Mouse (Mus musculus): ENCODE data around the gene Pcnx3. TPM values are rescaled to one million over a fixed set of nuclear protein-coding genes. Genes with fewer than 3 reads are reported as not detected.
A peak's percentile ranks its signal among the peaks of the same experiment; 100 is the strongest.

Gene Pcnx3
- 26.8 and 27.1 TPM in 2 replicates for polyA plus RNA-seq (2016; fragmentation: Nextera tagmentation; extraction: Ambion mirVana)

GRCm38 (mm10) chr19:5688200-5689087 lies at the start of gene Pcnx3, which contains the start of gene Map3k11:
Gene Pcnx3, minus strand, starts transcription at chr19:5688908.
Gene Map3k11, plus strand, starts transcription at chr19:5688742.
- peaks cover 55% of the 10 kb centered on the region for H3K4me1 ChIP-seq
- DNase-seq (ENCODE audit: extremely low spot score, low spot score): peak; percentile 98
- WGBS: under 1% methylated on average over 69 of the region's 69 CpGs
- H3K27ac ChIP-seq: peak within 1 kb of the TSS; percentile 89
- H3K27me3 ChIP-seq (ENCODE audit: poor library complexity, severe bottlenecking): no peaks in the 10 kb centered on the region
- H3K36me3 ChIP-seq (replicated peaks): peaks cover 72% of the 10 kb centered on the region
- H3K9me3 ChIP-seq: no peaks in the 10 kb centered on the region
- H3K4me3 ChIP-seq: peak within 1 kb of the TSS; percentile 94

- no peak for DNase-seq (ENCODE audit: extremely low spot score, low spot score)
- Histone ChIP-seq H3K9me3 (no peaks in the 10 kb centered on the region), H3K4me1 (peaks cover 28% of the 10 kb centered on the region), H3K4me3 (no peak overlapping the region), H3K27ac (no peak overlapping the region), H3K36me3 (replicated peaks) (peaks cover 9% of the 10 kb centered on the region), H3K27me3 (ENCODE audit: poor library complexity, severe bottlenecking) (peaks cover 17% of the 10 kb centered on the region)
- WGBS: 83% methylated on average over 9 of the region's 9 CpGs
These were observed 45.6 kb upstream of the Pcnx3 start for GRCm38 (mm10) chr19:5734325-5734724.

GRCm38 (mm10) chr19:5731264-5731978 lies 42.7 kb upstream of the Pcnx3 start:
- under 1% methylated on average over 47 of the region's 47 CpGs for WGBS

DNA sequence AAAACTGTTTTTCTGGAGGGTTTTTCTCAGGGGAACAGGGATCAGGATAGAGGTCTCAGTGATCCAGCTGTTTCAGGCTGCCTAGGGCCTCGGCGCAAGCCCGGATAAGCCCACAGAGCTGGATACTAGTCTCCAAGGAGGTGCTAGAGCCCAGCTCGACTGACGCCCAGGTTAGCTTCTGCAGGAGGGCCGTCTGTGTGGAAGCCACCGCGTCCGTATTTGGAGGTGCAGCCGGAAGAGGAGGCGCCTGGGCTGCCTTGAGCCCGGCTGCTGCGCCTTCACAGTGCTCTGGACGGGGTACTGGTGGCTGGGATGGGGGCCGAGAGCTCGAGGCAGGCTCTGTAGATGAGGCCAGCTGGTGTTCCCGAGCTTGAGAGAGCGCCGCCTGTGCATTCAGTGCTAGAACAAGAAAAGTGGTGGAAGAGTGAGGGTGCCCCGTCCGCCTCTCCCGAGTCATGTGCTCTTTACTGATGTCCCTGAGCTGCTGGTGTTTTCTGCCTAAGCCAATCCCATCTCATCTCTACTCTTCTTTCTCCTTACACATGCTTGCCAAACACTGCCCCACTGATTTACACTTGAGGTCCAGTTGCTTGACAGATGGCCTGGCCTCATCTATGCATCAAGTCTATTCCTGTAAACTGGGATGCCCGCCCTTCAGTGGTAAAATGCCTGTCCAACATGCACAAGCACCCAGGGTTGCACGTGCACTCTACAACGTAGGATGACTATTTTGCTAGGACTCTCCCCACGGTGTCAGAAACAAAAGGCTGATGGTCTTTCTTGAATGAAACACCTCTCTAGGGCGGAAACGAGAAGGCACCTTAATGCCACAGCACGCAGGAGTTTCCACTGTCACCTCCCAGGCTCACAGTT lies 41.8 kb upstream of the Pcnx3 start:
- peaks cover 17% of the 10 kb centered on the region for H3K27me3 ChIP-seq (ENCODE audit: poor library complexity, severe bottlenecking)
- DNase-seq (ENCODE audit: extremely low spot score, low spot score): no peak
- peaks cover 23% of the 10 kb centered on the region for H3K36me3 ChIP-seq (replicated peaks)
- no peaks in the 10 kb centered on the region for H3K9me3 ChIP-seq
- peak overlapping the region; percentile 84 for H3K27ac ChIP-seq
- WGBS: 77% methylated on average over 29 of the region's 29 CpGs
- peak overlapping the region; percentile 88 for H3K4me3 ChIP-seq
- peaks cover 65% of the 10 kb centered on the region for H3K4me1 ChIP-seq

More at GRCm38 (mm10) chr19:5731264-5731978, 42.7 kb upstream of the Pcnx3 start:
- peaks cover 17% of the 10 kb centered on the region for H3K36me3 ChIP-seq (replicated peaks)
- peak; percentile 98 for DNase-seq (ENCODE audit: extremely low spot score, low spot score)
- peak overlapping the region; percentile 88 for H3K4me3 ChIP-seq
- H3K27ac ChIP-seq: peak overlapping the region; percentile 84
- H3K4me1 ChIP-seq: peaks cover 56% of the 10 kb centered on the region
- H3K27me3 ChIP-seq (ENCODE audit: poor library complexity, severe bottlenecking): peaks cover 10% of the 10 kb centered on the region
- H3K9me3 ChIP-seq: no peaks in the 10 kb centered on the region

- no peaks in the 10 kb centered on the region for H3K9me3 ChIP-seq
- peaks cover 17% of the 10 kb centered on the region for H3K27me3 ChIP-seq (ENCODE audit: poor library complexity, severe bottlenecking)
- H3K4me1 ChIP-seq: peaks cover 76% of the 10 kb centered on the region
- peaks cover 34% of the 10 kb centered on the region for H3K36me3 ChIP-seq (replicated peaks)
- under 1% methylated on average over 37 of the region's 37 CpGs for WGBS
- peak within 1 kb of the TSS; percentile 88 for H3K4me3 ChIP-seq
- H3K27ac ChIP-seq: peak within 1 kb of the TSS; percentile 98
- peak; percentile 85 for DNase-seq (ENCODE audit: extremely low spot score, low spot score)
These were observed 40.7 kb upstream of the Pcnx3 start, which contains the start of gene Fam89b for GRCm38 (mm10) chr19:5729444-5729815. Gene Fam89b, minus strand, starts transcription at chr19:5729653.

- Histone ChIP-seq H3K27ac (peak overlapping the region; percentile 98), H3K4me1 (peaks cover 77% of the 10 kb centered on the region), H3K9me3 (no peaks in the 10 kb centered on the region), H3K27me3 (ENCODE audit: poor library complexity, severe bottlenecking) (peaks cover 17% of the 10 kb centered on the region), H3K36me3 (replicated peaks) (peaks cover 40% of the 10 kb centered on the region), H3K4me3 (peak overlapping the region; percentile 88)
- DNase-seq (ENCODE audit: extremely low spot score, low spot score): no peak
- WGBS: 13% methylated on average over 37 of the region's 37 CpGs
These were observed 40.1 kb upstream of the Pcnx3 start for GRCm38 (mm10) chr19:5728631-5729443.

DNA sequence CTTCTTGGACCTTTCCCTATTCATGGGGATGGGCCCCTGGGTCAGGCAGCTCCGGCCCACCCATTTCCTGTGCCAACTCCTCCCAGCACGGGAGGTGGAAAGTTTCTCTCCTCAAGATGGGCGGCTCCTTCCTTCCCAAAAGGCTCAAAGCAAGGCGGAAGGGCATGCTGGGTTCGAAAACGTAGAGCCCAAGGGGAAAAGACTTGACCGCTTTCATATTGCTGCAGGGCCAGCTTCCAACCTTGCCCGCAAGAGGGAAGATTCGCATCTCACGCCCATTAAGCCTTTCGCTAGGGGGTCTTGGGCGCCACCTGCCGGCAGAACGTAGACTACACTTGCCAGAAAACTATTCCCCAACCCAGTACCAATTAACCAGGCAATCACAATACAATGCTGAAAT lies 39.0 kb upstream of the Pcnx3 start:
- Histone ChIP-seq H3K36me3 (replicated peaks) (peaks cover 48% of the 10 kb centered on the region), H3K27ac (peak overlapping the region; percentile 49), H3K27me3 (ENCODE audit: poor library complexity, severe bottlenecking) (peaks cover 17% of the 10 kb centered on the region), H3K9me3 (no peaks in the 10 kb centered on the region), H3K4me1 (peaks cover 77% of the 10 kb centered on the region), H3K4me3 (peak overlapping the region; percentile 88)
- DNase-seq (ENCODE audit: extremely low spot score, low spot score): peak; percentile 89
- 5% methylated on average over 14 of the region's 14 CpGs for WGBS

DNA sequence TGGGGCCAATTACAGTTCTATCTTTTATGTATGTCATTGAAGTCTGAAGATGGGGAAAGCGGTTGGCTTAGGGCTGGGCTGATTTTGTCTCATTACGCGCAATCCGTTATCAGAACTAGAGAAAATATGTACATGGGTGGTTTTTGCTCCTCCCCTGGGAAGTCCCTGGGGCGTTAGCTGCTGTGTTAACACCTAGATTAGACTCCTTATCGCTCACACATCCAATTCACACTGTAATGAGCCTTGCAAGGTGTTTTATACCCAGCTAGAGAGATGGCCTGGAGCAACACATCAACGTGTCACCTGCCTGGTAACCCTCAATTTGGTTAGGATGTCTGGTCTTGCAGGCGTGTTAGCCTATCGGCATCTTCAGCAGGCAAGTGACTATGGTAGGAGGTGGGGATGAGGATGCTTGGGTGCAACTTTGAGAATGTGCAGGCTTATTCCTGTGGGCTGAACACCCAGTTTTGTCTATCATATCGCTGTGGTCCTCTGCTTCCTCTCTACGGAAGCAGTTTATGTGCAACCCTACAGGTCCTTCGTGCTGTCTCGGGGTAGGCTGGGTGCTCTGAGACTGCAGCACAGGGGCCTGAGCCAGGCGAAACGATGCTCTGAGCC lies 38.4 kb upstream of the Pcnx3 start:
- Histone ChIP-seq H3K4me3 (peak overlapping the region; percentile 88), H3K27me3 (ENCODE audit: poor library complexity, severe bottlenecking) (peaks cover 17% of the 10 kb centered on the region), H3K36me3 (replicated peaks) (peaks cover 54% of the 10 kb centered on the region), H3K9me3 (no peaks in the 10 kb centered on the region), H3K27ac (peak overlapping the region; percentile 49), H3K4me1 (peaks cover 76% of the 10 kb centered on the region)
- WGBS: 85% methylated on average over 15 of the region's 15 CpGs
- no peak for DNase-seq (ENCODE audit: extremely low spot score, low spot score)

GRCm38 (mm10) chr19:5725767-5726515 lies 37.2 kb upstream of the Pcnx3 start, which contains the start of gene Ehbp1l1:
Gene Ehbp1l1, minus strand, starts transcription at chr19:5726317.
- peaks cover 66% of the 10 kb centered on the region for H3K36me3 ChIP-seq (replicated peaks)

DNA sequence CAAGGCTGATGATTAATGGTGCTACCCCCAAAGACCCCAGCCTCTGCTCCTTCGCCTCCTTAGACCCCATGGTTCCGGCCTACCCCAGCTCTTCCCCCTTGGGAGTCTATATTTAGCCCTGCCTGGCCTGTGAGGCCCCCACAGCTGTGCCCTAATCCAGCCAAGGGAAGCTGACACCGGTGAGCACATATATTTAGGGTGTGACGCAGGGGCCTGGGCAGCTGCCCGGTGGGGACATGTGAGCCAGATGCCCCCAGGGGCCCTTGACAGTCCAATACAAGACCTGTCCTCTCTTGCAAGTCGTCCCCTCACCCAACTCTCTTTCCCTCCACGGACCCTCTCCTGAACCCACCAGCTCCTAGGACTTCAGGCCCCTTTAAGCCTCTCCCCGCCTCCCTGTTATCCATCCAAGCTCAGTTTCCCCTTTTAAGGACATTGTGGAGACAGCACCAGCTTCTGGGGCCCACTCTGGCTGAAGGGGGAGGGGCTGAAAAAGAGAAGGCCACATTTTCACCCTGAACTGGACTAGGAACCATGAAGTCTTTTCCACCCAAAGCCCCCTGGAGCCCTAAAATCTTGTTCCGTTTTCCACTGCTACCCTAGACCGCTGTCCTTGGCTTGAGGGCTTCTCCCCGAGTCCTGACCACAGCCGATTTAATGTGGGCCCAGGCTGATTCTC lies 36.5 kb upstream of the Pcnx3 start:
- peaks cover 69% of the 10 kb centered on the region for H3K36me3 ChIP-seq (replicated peaks)
- no peaks in the 10 kb centered on the region for H3K9me3 ChIP-seq
- H3K4me3 ChIP-seq: peak overlapping the region; percentile 88
- 82% methylated on average over 12 of the region's 12 CpGs for WGBS
- H3K27ac ChIP-seq: peak overlapping the region; percentile 76
- peaks cover 17% of the 10 kb centered on the region for H3K27me3 ChIP-seq (ENCODE audit: poor library complexity, severe bottlenecking)
- no peak for DNase-seq (ENCODE audit: extremely low spot score, low spot score)
- peaks cover 57% of the 10 kb centered on the region for H3K4me1 ChIP-seq

More at GRCm38 (mm10) chr19:5725767-5726515, 37.2 kb upstream of the Pcnx3 start, which contains the start of gene Ehbp1l1:
- Histone ChIP-seq H3K4me1 (peaks cover 65% of the 10 kb centered on the region), H3K4me3 (peak within 1 kb of the TSS; percentile 88), H3K27me3 (ENCODE audit: poor library complexity, severe bottlenecking) (peaks cover 17% of the 10 kb centered on the region), H3K27ac (peak within 1 kb of the TSS; percentile 76), H3K9me3 (no peaks in the 10 kb centered on the region)
- WGBS: 14% methylated on average over 49 of the region's 49 CpGs
- DNase-seq (ENCODE audit: extremely low spot score, low spot score): no peak

Data from forebrain, embryonic 10.5 days (tissue).